Mouse (Mus musculus): Measurements from ENCODE around the gene Fras1. TPM values are rescaled to one million over a fixed set of nuclear protein-coding genes. Genes with fewer than 3 reads are reported as not detected.

Fras1 gene
- total RNA-seq, 2 experiments from 2014 or later = 0.17 TPM; not detected in 1

DNA sequence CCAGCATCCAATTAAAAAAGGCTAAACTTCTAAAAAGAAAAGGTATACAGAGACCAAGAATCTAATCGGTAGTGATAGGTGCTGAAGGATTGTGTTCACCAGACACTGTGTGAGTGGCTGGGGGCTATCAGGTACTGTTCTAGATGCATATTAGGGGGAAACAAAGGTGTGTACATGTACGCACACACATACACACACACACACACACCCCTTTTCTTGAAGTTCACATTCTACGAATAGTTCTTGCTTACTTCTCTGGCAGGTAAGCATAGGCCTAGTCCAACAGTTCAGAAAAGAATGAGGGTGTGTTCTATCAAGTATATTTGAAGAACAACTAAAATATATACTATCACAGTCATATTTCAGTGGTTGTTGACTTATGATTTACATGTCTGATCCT, 348.9 kb downstream of the Fras1 start:
- ATAC-seq (replicated peaks; ENCODE audit: low FRiP score, poor library complexity, severe bottlenecking) = no peak

GRCm38 (mm10) chr5:96739138-96739878, 365.6 kb downstream of the Fras1 start:
- no peak for ATAC-seq (replicated peaks; ENCODE audit: low FRiP score, poor library complexity, severe bottlenecking)

GRCm38 (mm10) chr5:96747195-96747984, 373.6 kb downstream of the Fras1 start:
- ATAC-seq (replicated peaks; ENCODE audit: low FRiP score, poor library complexity, severe bottlenecking) = no peak

DNA sequence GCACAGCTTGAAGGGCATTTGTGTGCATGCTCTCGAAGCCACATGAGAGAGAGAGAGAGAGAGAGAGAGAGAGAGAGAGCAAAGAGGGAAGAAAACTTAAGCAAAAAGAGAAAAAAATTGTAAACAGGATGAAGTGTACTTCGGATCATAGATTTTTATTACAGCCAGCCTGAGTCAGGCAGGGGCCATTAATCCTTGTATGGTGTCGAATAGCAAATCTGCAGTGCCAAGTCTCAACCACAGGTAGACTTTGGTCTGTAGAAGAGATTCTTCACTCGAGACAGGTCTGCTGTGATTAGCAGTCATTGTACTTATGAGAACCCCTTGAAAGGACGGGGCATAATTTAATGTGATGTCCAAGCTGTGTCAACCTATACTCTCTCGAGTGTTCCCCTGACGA, 383.9 kb downstream of the Fras1 start:
- no peak for ATAC-seq (replicated peaks; ENCODE audit: low FRiP score, poor library complexity, severe bottlenecking)

DNA sequence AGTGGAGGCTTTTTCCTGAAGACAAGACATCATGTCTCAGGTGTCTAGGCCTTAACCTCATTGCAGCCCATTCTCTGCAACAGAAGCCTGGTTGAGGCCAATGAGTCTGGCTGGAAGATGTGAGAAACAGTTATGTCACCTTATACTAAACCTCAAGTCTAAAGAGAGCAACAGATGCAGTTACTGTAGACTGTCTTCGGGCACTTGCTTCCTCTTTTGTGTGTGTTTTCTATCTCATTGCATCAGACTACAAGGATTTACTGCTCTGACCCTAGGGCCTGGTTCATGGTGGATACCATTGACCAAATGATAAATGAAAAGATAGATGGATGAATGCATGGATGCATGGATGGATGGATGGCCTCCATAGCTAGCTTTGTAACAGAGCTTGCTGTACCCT, 388.3 kb downstream of the Fras1 start:
- no peak for ATAC-seq (replicated peaks; ENCODE audit: low FRiP score, poor library complexity, severe bottlenecking)

GRCm38 (mm10) chr5:96768846-96769471, 395.2 kb downstream of the Fras1 start:
- ATAC-seq (replicated peaks; ENCODE audit: low FRiP score, poor library complexity, severe bottlenecking) = 0 out of 2 replicates have a peak, but pooled peaks have one; percentile 50

- no peak for ATAC-seq (replicated peaks; ENCODE audit: low FRiP score, poor library complexity, severe bottlenecking)
Observed at GRCm38 (mm10) chr5:96783506-96784288, 409.9 kb downstream of the Fras1 start.

DNA sequence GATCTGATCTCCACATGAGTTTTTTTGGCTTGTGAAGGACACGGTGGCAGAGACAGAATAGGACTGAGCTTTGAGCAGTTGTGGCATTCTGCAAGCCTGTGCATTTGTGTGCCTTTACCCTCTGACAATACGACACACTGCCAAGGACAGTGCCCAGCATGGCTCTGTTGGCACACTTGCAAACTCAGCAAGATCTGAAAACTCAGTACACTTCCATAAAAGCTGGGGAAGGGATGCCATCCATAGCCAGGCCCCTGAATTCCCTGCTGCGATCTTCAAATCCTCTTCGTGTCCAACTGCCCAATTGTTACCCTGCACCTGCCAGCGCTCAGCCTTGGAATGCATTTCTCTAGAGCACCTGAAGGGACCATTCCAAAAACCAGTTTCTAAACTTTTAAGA, 411.3 kb downstream of the Fras1 start:
- ATAC-seq (replicated peaks; ENCODE audit: low FRiP score, poor library complexity, severe bottlenecking) = no peak

- ATAC-seq (replicated peaks; ENCODE audit: low FRiP score, poor library complexity, severe bottlenecking) = no peak
Observed at GRCm38 (mm10) chr5:96792422-96792821, 418.7 kb downstream of the Fras1 start.

DNA sequence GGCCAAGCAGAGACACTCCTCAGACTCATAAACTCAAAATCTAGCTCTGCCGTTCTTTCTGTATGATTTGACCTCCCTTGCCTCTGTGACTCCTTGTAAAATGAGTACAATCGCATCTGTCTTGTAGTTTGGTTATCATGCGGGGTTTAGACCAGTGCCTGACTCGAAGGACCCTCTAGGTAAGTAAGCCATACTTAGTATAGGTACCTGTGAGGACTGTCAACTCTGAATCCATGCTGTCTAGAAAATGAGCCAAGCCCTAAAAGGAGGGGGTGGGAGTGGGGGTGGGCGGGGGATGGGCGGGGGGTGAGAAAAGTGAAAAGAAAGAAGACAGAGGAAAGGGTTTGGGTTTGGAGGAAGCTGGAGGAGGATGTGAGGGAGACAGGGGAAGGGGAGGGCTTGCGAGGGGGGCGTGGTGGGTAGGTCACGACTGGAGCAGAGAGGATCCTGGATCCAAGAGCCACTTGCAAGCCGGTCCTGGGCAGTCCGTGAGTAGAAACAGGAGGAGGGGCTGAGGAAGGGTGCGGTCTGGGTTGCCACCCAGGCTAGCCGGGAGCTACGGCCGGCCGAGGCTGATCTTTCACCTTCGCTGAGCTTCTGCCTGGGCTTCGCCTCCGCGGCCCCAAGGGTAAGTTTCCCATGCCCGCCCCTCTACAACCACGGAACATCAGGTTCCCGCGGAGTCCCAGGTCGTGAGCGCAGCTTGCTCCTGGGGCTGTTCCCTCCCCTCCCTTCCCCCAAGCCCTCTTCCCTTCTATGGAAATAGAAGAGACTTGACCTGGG, 419.4 kb downstream of the Fras1 start, which contains the start of gene Anxa3:
Gene Anxa3, plus strand, starts transcription at position 404 of the 783 bp plus-strand sequence.
- ATAC-seq (replicated peaks; ENCODE audit: low FRiP score, poor library complexity, severe bottlenecking) = no peak

- no peak for ATAC-seq (replicated peaks; ENCODE audit: low FRiP score, poor library complexity, severe bottlenecking)
Observed at GRCm38 (mm10) chr5:96793953-96794635, 420.3 kb downstream of the Fras1 start.

GRCm38 (mm10) chr5:96795752-96796151, 422.0 kb downstream of the Fras1 start:
- ATAC-seq (replicated peaks; ENCODE audit: low FRiP score, poor library complexity, severe bottlenecking) = no peak

DNA sequence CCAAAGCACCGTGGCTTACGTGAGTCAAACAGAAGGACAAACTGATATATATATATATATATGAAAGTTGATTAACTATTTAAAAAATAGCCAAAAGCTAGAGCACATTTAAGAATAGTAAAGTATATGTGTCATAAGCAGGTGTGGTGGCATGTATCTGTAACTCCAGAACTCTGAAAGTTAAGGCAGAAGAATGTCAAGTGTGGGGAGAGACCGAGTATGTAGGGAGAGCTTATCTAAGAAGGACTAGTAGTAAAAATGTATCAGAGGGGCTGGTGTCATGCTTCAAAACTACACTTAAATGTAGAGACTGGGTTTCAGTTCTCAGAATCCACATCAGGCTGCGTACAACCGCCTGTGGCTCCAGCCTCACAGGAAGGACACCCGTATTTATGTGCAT, 423.7 kb downstream of the Fras1 start:
- ATAC-seq (replicated peaks; ENCODE audit: low FRiP score, poor library complexity, severe bottlenecking) = no peak

GRCm38 (mm10) chr5:96799165-96799564, 425.4 kb downstream of the Fras1 start:
- no peak for ATAC-seq (replicated peaks; ENCODE audit: low FRiP score, poor library complexity, severe bottlenecking)

DNA sequence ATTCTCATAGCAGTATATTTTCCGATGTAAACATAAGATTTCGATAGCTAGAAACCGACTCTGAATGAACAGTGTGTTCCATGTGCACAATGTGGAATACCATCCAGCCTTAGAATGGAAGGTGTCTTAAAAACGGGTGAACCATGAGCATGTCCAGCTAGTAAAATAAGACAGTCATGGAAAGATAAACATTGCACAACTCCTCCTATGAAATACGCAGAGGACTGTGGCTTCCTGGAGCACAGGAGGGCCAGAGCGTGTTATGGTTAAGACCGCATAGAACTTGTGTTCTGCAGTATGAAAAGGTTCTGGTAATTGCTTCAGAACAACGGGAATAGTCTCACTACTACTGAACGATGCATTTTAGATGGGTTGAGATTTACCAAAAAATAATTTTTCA, 426.2 kb downstream of the Fras1 start:
- no peak for ATAC-seq (replicated peaks; ENCODE audit: low FRiP score, poor library complexity, severe bottlenecking)

DNA sequence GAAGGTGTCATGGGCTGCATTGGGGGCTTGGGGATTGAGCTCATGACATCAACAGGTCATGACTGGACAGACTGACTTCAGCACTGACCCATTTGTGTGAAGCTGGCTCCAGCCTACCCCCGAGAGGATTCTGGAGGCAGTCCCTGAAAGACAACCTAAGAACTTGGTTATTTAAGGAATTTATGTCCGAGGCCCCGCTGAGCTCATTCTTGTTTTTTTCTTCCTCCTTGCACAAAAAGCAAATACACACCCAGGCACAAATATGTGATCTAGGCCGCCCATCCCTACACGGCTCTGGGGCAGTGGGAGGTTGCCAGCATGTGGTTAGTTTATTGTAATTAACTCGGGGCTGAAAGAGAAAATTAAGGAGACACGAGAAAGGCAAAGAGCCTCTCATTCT, 428.4 kb downstream of the Fras1 start:
- ATAC-seq (replicated peaks; ENCODE audit: low FRiP score, poor library complexity, severe bottlenecking) = no peak

GRCm38 (mm10) chr5:96803091-96803490, 429.3 kb downstream of the Fras1 start:
- no peak for ATAC-seq (replicated peaks; ENCODE audit: low FRiP score, poor library complexity, severe bottlenecking)

GRCm38 (mm10) chr5:96804304-96804703, 430.5 kb downstream of the Fras1 start:
- no peak for ATAC-seq (replicated peaks; ENCODE audit: low FRiP score, poor library complexity, severe bottlenecking)

DNA sequence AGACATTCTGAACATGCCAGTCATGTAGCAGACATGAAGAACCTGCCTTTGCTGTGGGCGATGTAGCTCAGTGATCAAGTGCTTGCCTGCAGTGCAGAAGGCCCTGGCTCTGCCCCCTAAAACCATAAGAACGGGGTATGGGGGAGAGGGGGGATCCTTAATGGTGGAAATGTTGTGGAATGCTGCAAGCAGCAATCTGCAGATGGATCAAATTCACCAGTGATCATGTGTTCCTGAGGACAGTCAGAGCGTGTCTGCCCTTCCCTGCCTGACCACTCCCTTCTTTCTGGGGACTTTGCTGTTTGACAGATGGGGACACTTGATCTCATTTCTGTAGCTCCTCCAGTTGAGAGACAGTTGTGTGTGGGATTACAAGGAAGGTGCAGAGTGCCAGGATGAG, 431.1 kb downstream of the Fras1 start:
- no peak for ATAC-seq (replicated peaks; ENCODE audit: low FRiP score, poor library complexity, severe bottlenecking)

Data from erythroblast, adult 5-6 weeks (primary cell).